Mouse (Mus musculus) heart, embryonic 12.5 days (tissue): ENCODE data around the gene Ift27. TPM values are rescaled to one million over a fixed set of nuclear protein-coding genes. Genes with fewer than 3 reads are reported as not detected.

Source experiments
- ATAC-seq: fragments of 200-750 bp; cut with Nextera tagmentation; 2 replicates; pipeline ENCODE4 v1.8.0; 2017; ENCODE audit warnings: moderate TSS enrichment, moderate library complexity; ENCODE audit not compliant: insufficient number of reproducible peaks, low FRiP score
- H3K27ac ChIP-seq: fragments of 300-500 bp; sonication (generic); 2 replicates; pipeline ENCODE4 v1.5.1; 2016; ENCODE audit warnings: mild to moderate bottlenecking, moderate library complexity; ENCODE audit not compliant: poor library complexity, severe bottlenecking
- H3K27me3 ChIP-seq: fragments of 300-500 bp; sonication (generic); replicated peaks from 2 replicates; pipeline ENCODE4 v1.6.1; 2016; ENCODE audit warnings: mild to moderate bottlenecking, moderate library complexity
- H3K36me3 ChIP-seq: fragments of 300-500 bp; sonication (generic); 2 replicates; pipeline ENCODE4 v1.6.1; 2016; ENCODE audit warnings: mild to moderate bottlenecking, moderate library complexity
- H3K4me1 ChIP-seq: fragments of 300-500 bp; sonication (generic); replicated peaks from 2 replicates; pipeline ENCODE4 v1.6.1; 2016; ENCODE audit warnings: mild to moderate bottlenecking
- H3K4me2 ChIP-seq: fragments of 300-500 bp; sonication (generic); 2 replicates; pipeline ENCODE4 v1.6.1; 2016; ENCODE audit warnings: mild to moderate bottlenecking, moderate library complexity
- H3K4me3 ChIP-seq: fragments of 300-500 bp; sonication (generic); 2 replicates; pipeline ENCODE4 v1.5.1; 2016; ENCODE audit warnings: mild to moderate bottlenecking
- H3K9ac ChIP-seq: fragments of 300-500 bp; sonication (generic); 2 replicates; pipeline ENCODE4 v1.6.1; 2016; ENCODE audit warnings: mild to moderate bottlenecking, moderate library complexity
- H3K9me3 ChIP-seq: fragments of 300-500 bp; sonication (generic); replicated peaks from 2 replicates; pipeline ENCODE4 v1.6.1; 2016; ENCODE audit warnings: mild to moderate bottlenecking, moderate library complexity
- WGBS: fragments of 180-500 bp; shearing (Covaris S2); methylation state at CpG from one replicate; pipeline ENCODE4 v1.1.7; 2016; 5-methylcytosine and 5-hydroxymethylcytosine counted together
- polyA plus RNA-seq: library from polyadenylated mRNA; unstranded; fragments of >200 nt; fragmentation: Nextera tagmentation; extraction: Ambion mirVana; gene quantifications from 2 replicates; pipeline ENCODE4 v1.2.1, GENCODE M21; 2016

The Ift27 gene
- polyA plus RNA-seq, 1 experiment from 2014 or later: 38.0 TPM

- H3K36me3 ChIP-seq: no peaks in the 10 kb centered on the region
- H3K9me3 ChIP-seq: no peaks in the 10 kb centered on the region
- no peaks in the 10 kb centered on the region for H3K4me1 ChIP-seq
- H3K4me3 ChIP-seq: no peak overlapping the region
- peaks cover 49% of the 10 kb centered on the region for H3K27me3 ChIP-seq
- H3K4me2 ChIP-seq: no peak overlapping the region
- no peak overlapping the region for H3K9ac ChIP-seq
- no peak overlapping the region for H3K27ac ChIP-seq
- 70% methylated on average over 3 of the region's 3 CpGs for WGBS
- no peak for ATAC-seq
These were observed 14.6 kb upstream of the Ift27 start for GRCm38 (mm10) chr15:78188546-78188945.

GRCm38 (mm10) chr15:78186906-78187305 lies 13.0 kb upstream of the Ift27 start:
- WGBS: 66% methylated on average over 5 of the region's 5 CpGs
- no peak for ATAC-seq
- peaks cover 55% of the 10 kb centered on the region for H3K27me3 ChIP-seq

GRCm38 (mm10) chr15:78185609-78186008 lies 11.7 kb upstream of the Ift27 start:
- Histone ChIP-seq H3K4me1 (peaks cover 7% of the 10 kb centered on the region), H3K4me3 (no peak overlapping the region), H3K27ac (no peak overlapping the region), H3K9ac (no peak overlapping the region), H3K27me3 (peaks cover 61% of the 10 kb centered on the region), H3K9me3 (no peaks in the 10 kb centered on the region), H3K4me2 (no peak overlapping the region), H3K36me3 (no peaks in the 10 kb centered on the region)
- WGBS: 82% methylated on average over 4 of the region's 4 CpGs
- no peak for ATAC-seq

More at GRCm38 (mm10) chr15:78186906-78187305, 13.0 kb upstream of the Ift27 start:
- Histone ChIP-seq H3K36me3 (no peaks in the 10 kb centered on the region), H3K27ac (no peak overlapping the region), H3K4me1 (peaks cover 4% of the 10 kb centered on the region), H3K9me3 (no peaks in the 10 kb centered on the region), H3K4me3 (no peak overlapping the region), H3K4me2 (no peak overlapping the region), H3K9ac (no peak overlapping the region)

- H3K4me3 ChIP-seq: no peak overlapping the region
- H3K36me3 ChIP-seq: no peaks in the 10 kb centered on the region
- ATAC-seq: peak; percentile 55; the same call in 1 of the 2 replicates
- no peak overlapping the region for H3K4me2 ChIP-seq
- H3K9ac ChIP-seq: no peak overlapping the region
- 8% methylated on average over 10 of the region's 10 CpGs for WGBS
- no peak overlapping the region for H3K27ac ChIP-seq
- peaks cover 54% of the 10 kb centered on the region for H3K27me3 ChIP-seq
- peaks cover 7% of the 10 kb centered on the region for H3K4me1 ChIP-seq
- no peaks in the 10 kb centered on the region for H3K9me3 ChIP-seq
These were observed 10.9 kb upstream of the Ift27 start for GRCm38 (mm10) chr15:78184855-78185254.

- Histone ChIP-seq H3K4me1 (peaks cover 7% of the 10 kb centered on the region), H3K4me2 (no peak overlapping the region), H3K27me3 (peaks cover 61% of the 10 kb centered on the region), H3K27ac (no peak overlapping the region), H3K9me3 (no peaks in the 10 kb centered on the region), H3K36me3 (no peaks in the 10 kb centered on the region), H3K4me3 (no peak overlapping the region), H3K9ac (no peak overlapping the region)
- 27% methylated on average over 8 of the region's 8 CpGs for WGBS
- ATAC-seq: no peak
These were observed 7.9 kb upstream of the Ift27 start for GRCm38 (mm10) chr15:78181701-78182405.

GRCm38 (mm10) chr15:78179775-78180174 lies 5.9 kb upstream of the Ift27 start:
- Histone ChIP-seq H3K9ac (no peak overlapping the region), H3K4me1 (peaks cover 9% of the 10 kb centered on the region), H3K36me3 (no peaks in the 10 kb centered on the region), H3K27me3 (peaks cover 55% of the 10 kb centered on the region), H3K4me2 (no peak overlapping the region), H3K9me3 (no peaks in the 10 kb centered on the region), H3K4me3 (no peak overlapping the region), H3K27ac (no peak overlapping the region)
- no peak for ATAC-seq
- WGBS: 51% methylated on average over 3 of the region's 3 CpGs

GRCm38 (mm10) chr15:78178397-78178796 lies 4.5 kb upstream of the Ift27 start:
- no peak for ATAC-seq
- Histone ChIP-seq H3K4me2 (no peak overlapping the region), H3K27me3 (peaks cover 42% of the 10 kb centered on the region)

GRCm38 (mm10) chr15:78177257-78177656 lies 3.4 kb upstream of the Ift27 start:
- Histone ChIP-seq H3K4me1 (peaks cover 24% of the 10 kb centered on the region), H3K27ac (no peak overlapping the region)
- 50% methylated on average over 10 of the region's 10 CpGs for WGBS

More at GRCm38 (mm10) chr15:78178397-78178796, 4.5 kb upstream of the Ift27 start:
- Histone ChIP-seq H3K27ac (no peak overlapping the region), H3K36me3 (no peaks in the 10 kb centered on the region), H3K9ac (no peak overlapping the region), H3K9me3 (no peaks in the 10 kb centered on the region), H3K4me1 (peaks cover 14% of the 10 kb centered on the region), H3K4me3 (no peak overlapping the region)
- WGBS: 7% methylated on average over 9 of the region's 9 CpGs

GRCm38 (mm10) chr15:78174887-78175245 lies 959 bp upstream of the Ift27 start:
- Histone ChIP-seq H3K9ac (0 out of 2 replicates have a peak overlapping the region, but pooled peaks have one; percentile 60), H3K27me3 (peaks cover 16% of the 10 kb centered on the region), H3K4me2 (peak overlapping the region; percentile 90), H3K4me1 (peaks cover 17% of the 10 kb centered on the region), H3K36me3 (no peaks in the 10 kb centered on the region), H3K9me3 (no peaks in the 10 kb centered on the region), H3K27ac (no peak overlapping the region), H3K4me3 (peak overlapping the region; percentile 47)
- WGBS: 73% methylated on average over 6 of the region's 6 CpGs
- no peak for ATAC-seq

More at GRCm38 (mm10) chr15:78177257-78177656, 3.4 kb upstream of the Ift27 start:
- no peak overlapping the region for H3K4me3 ChIP-seq
- no peak overlapping the region for H3K4me2 ChIP-seq
- H3K27me3 ChIP-seq: peaks cover 31% of the 10 kb centered on the region
- H3K9me3 ChIP-seq: no peaks in the 10 kb centered on the region
- 0 out of 2 replicates have a peak overlapping the region, but pooled peaks have one; percentile 23 for H3K9ac ChIP-seq
- no peak for ATAC-seq
- H3K36me3 ChIP-seq: no peaks in the 10 kb centered on the region

GRCm38 (mm10) chr15:78172899-78173817 lies 749 bp downstream of the Ift27 start:
- H3K4me2 ChIP-seq: peak overlapping the region; percentile 90
- WGBS: 28% methylated on average over 26 of the region's 26 CpGs
- no peaks in the 10 kb centered on the region for H3K36me3 ChIP-seq
- no peak for ATAC-seq
- peaks cover 17% of the 10 kb centered on the region for H3K4me1 ChIP-seq
- peak overlapping the region; percentile 57 for H3K4me3 ChIP-seq
- no peak overlapping the region for H3K27ac ChIP-seq
- no peaks in the 10 kb centered on the region for H3K9me3 ChIP-seq
- 0 out of 2 replicates have a peak, but pooled peaks cover 13% of the 10 kb centered on the region for H3K27me3 ChIP-seq
- peak overlapping the region; percentile 70 for H3K9ac ChIP-seq
